Mouse (Mus musculus): Measurements from ENCODE around the gene Bcl2. TPM values are rescaled to one million over a fixed set of nuclear protein-coding genes. Genes with fewer than 3 reads are reported as not detected.
A peak's percentile ranks its signal among the peaks of the same experiment; 100 is the strongest.

Bcl2 gene
- polyA plus RNA-seq, 1 experiment from 2014 or later: 11.9 TPM

- Histone ChIP-seq H3K4me2 (ENCODE audit: low read depth, low read length) (no peak overlapping the region), H3K27ac (ENCODE audit: low read length) (peak overlapping the region; percentile 72), H3K36me3 (ENCODE audit: control insufficient read depth, insufficient read depth, low read length) (no peaks in the 10 kb centered on the region), H3K27me3 (replicated peaks; ENCODE audit: control insufficient read depth, insufficient read depth, low read length) (no peaks in the 10 kb centered on the region), H3K4me3 (ENCODE audit: low read length) (no peak overlapping the region), H3K9me3 (ENCODE audit: control insufficient read depth, low read length) (no peaks in the 10 kb centered on the region), H3K4me1 (ENCODE audit: control insufficient read depth, insufficient read depth, low read length) (peaks cover 40% of the 10 kb centered on the region), H3K9ac (ENCODE audit: low read depth, low read length) (no peak overlapping the region)
- 52% methylated on average over 6 of the region's 6 CpGs for WGBS
- ATAC-seq: peak; percentile 96
Observed at GRCm38 (mm10) chr1:106586761-106587160, 127.3 kb downstream of the Bcl2 start.

- Histone ChIP-seq H3K27me3 (replicated peaks; ENCODE audit: control insufficient read depth, insufficient read depth, low read length) (no peaks in the 10 kb centered on the region), H3K9ac (ENCODE audit: low read depth, low read length) (no peak overlapping the region), H3K27ac (ENCODE audit: low read length) (no peak overlapping the region), H3K4me3 (ENCODE audit: low read length) (no peak overlapping the region), H3K4me1 (ENCODE audit: control insufficient read depth, insufficient read depth, low read length) (peaks cover 34% of the 10 kb centered on the region), H3K4me2 (ENCODE audit: low read depth, low read length) (no peak overlapping the region), H3K9me3 (ENCODE audit: control insufficient read depth, low read length) (no peaks in the 10 kb centered on the region), H3K36me3 (ENCODE audit: control insufficient read depth, insufficient read depth, low read length) (no peaks in the 10 kb centered on the region)
- ATAC-seq: no peak
Observed at GRCm38 (mm10) chr1:106585349-106585748, 128.7 kb downstream of the Bcl2 start.

GRCm38 (mm10) chr1:106584824-106585223 is 129.2 kb downstream of the Bcl2 start:
- no peak overlapping the region for H3K27ac ChIP-seq (ENCODE audit: low read length)
- H3K4me3 ChIP-seq (ENCODE audit: low read length): no peak overlapping the region
- 86% methylated on average over 2 of the region's 2 CpGs for WGBS
- no peaks in the 10 kb centered on the region for H3K27me3 ChIP-seq (replicated peaks; ENCODE audit: control insufficient read depth, insufficient read depth, low read length)
- H3K9ac ChIP-seq (ENCODE audit: low read depth, low read length): no peak overlapping the region
- no peak for ATAC-seq
- H3K9me3 ChIP-seq (ENCODE audit: control insufficient read depth, low read length): no peaks in the 10 kb centered on the region
- H3K36me3 ChIP-seq (ENCODE audit: control insufficient read depth, insufficient read depth, low read length): no peaks in the 10 kb centered on the region
- peaks cover 33% of the 10 kb centered on the region for H3K4me1 ChIP-seq (ENCODE audit: control insufficient read depth, insufficient read depth, low read length)
- H3K4me2 ChIP-seq (ENCODE audit: low read depth, low read length): no peak overlapping the region

GRCm38 (mm10) chr1:106584273-106584672 is 129.8 kb downstream of the Bcl2 start:
- Histone ChIP-seq H3K36me3 (ENCODE audit: control insufficient read depth, insufficient read depth, low read length) (no peaks in the 10 kb centered on the region), H3K4me3 (ENCODE audit: low read length) (no peak overlapping the region), H3K4me2 (ENCODE audit: low read depth, low read length) (no peak overlapping the region), H3K4me1 (ENCODE audit: control insufficient read depth, insufficient read depth, low read length) (peaks cover 28% of the 10 kb centered on the region), H3K9ac (ENCODE audit: low read depth, low read length) (no peak overlapping the region), H3K9me3 (ENCODE audit: control insufficient read depth, low read length) (no peaks in the 10 kb centered on the region), H3K27ac (ENCODE audit: low read length) (no peak overlapping the region), H3K27me3 (replicated peaks; ENCODE audit: control insufficient read depth, insufficient read depth, low read length) (no peaks in the 10 kb centered on the region)
- no peak for ATAC-seq
- WGBS: 75% methylated on average over 4 of the region's 4 CpGs

- Histone ChIP-seq H3K9ac (ENCODE audit: low read depth, low read length) (no peak overlapping the region), H3K27ac (ENCODE audit: low read length) (no peak overlapping the region), H3K27me3 (replicated peaks; ENCODE audit: control insufficient read depth, insufficient read depth, low read length) (no peaks in the 10 kb centered on the region), H3K4me3 (ENCODE audit: low read length) (no peak overlapping the region), H3K36me3 (ENCODE audit: control insufficient read depth, insufficient read depth, low read length) (no peaks in the 10 kb centered on the region), H3K4me1 (ENCODE audit: control insufficient read depth, insufficient read depth, low read length) (peaks cover 25% of the 10 kb centered on the region), H3K4me2 (ENCODE audit: low read depth, low read length) (no peak overlapping the region), H3K9me3 (ENCODE audit: control insufficient read depth, low read length) (no peaks in the 10 kb centered on the region)
- ATAC-seq: no peak
- WGBS: 58% methylated on average over 14 of the region's 14 CpGs
Observed at GRCm38 (mm10) chr1:106583245-106584241, 130.5 kb downstream of the Bcl2 start.

- H3K36me3 ChIP-seq (ENCODE audit: control insufficient read depth, insufficient read depth, low read length): no peaks in the 10 kb centered on the region
- no peaks in the 10 kb centered on the region for H3K9me3 ChIP-seq (ENCODE audit: control insufficient read depth, low read length)
- peaks cover 20% of the 10 kb centered on the region for H3K4me1 ChIP-seq (ENCODE audit: control insufficient read depth, insufficient read depth, low read length)
- no peak overlapping the region for H3K27ac ChIP-seq (ENCODE audit: low read length)
- no peak for ATAC-seq
- 85% methylated on average over 3 of the region's 3 CpGs for WGBS
- no peak overlapping the region for H3K4me2 ChIP-seq (ENCODE audit: low read depth, low read length)
- H3K9ac ChIP-seq (ENCODE audit: low read depth, low read length): no peak overlapping the region
- H3K27me3 ChIP-seq (replicated peaks; ENCODE audit: control insufficient read depth, insufficient read depth, low read length): no peaks in the 10 kb centered on the region
- H3K4me3 ChIP-seq (ENCODE audit: low read length): no peak overlapping the region
Observed at GRCm38 (mm10) chr1:106582810-106583209, 131.3 kb downstream of the Bcl2 start.

GRCm38 (mm10) chr1:106581812-106582211 is 132.3 kb downstream of the Bcl2 start:
- H3K4me3 ChIP-seq (ENCODE audit: low read length): no peak overlapping the region
- H3K9me3 ChIP-seq (ENCODE audit: control insufficient read depth, low read length): no peaks in the 10 kb centered on the region
- H3K9ac ChIP-seq (ENCODE audit: low read depth, low read length): no peak overlapping the region
- ATAC-seq: no peak
- no peak overlapping the region for H3K27ac ChIP-seq (ENCODE audit: low read length)
- no peaks in the 10 kb centered on the region for H3K36me3 ChIP-seq (ENCODE audit: control insufficient read depth, insufficient read depth, low read length)
- WGBS: 65% methylated on average over 2 of the region's 2 CpGs
- no peak overlapping the region for H3K4me2 ChIP-seq (ENCODE audit: low read depth, low read length)
- H3K4me1 ChIP-seq (ENCODE audit: control insufficient read depth, insufficient read depth, low read length): peaks cover 13% of the 10 kb centered on the region
- no peaks in the 10 kb centered on the region for H3K27me3 ChIP-seq (replicated peaks; ENCODE audit: control insufficient read depth, insufficient read depth, low read length)

- Histone ChIP-seq H3K36me3 (ENCODE audit: control insufficient read depth, insufficient read depth, low read length) (no peaks in the 10 kb centered on the region), H3K9me3 (ENCODE audit: control insufficient read depth, low read length) (no peaks in the 10 kb centered on the region), H3K4me2 (ENCODE audit: low read depth, low read length) (no peak overlapping the region), H3K9ac (ENCODE audit: low read depth, low read length) (no peak overlapping the region), H3K27me3 (replicated peaks; ENCODE audit: control insufficient read depth, insufficient read depth, low read length) (no peaks in the 10 kb centered on the region), H3K27ac (ENCODE audit: low read length) (no peak overlapping the region), H3K4me3 (ENCODE audit: low read length) (no peak overlapping the region), H3K4me1 (ENCODE audit: control insufficient read depth, insufficient read depth, low read length) (peaks cover 8% of the 10 kb centered on the region; the same call in 1 of the 2 replicates)
- no peak for ATAC-seq
- WGBS: 86% methylated on average over 1 of the region's 1 CpGs
Observed at GRCm38 (mm10) chr1:106579768-106580167, 134.3 kb downstream of the Bcl2 start.

- ATAC-seq: no peak
Observed at GRCm38 (mm10) chr1:106572506-106572905, 141.6 kb downstream of the Bcl2 start.

More at GRCm38 (mm10) chr1:106572506-106572905, 141.6 kb downstream of the Bcl2 start:
- Histone ChIP-seq H3K9me3 (ENCODE audit: control insufficient read depth, low read length) (no peaks in the 10 kb centered on the region), H3K36me3 (ENCODE audit: control insufficient read depth, insufficient read depth, low read length) (no peaks in the 10 kb centered on the region), H3K4me2 (ENCODE audit: low read depth, low read length) (no peak overlapping the region), H3K4me3 (ENCODE audit: low read length) (no peak overlapping the region), H3K9ac (ENCODE audit: low read depth, low read length) (no peak overlapping the region), H3K27me3 (replicated peaks; ENCODE audit: control insufficient read depth, insufficient read depth, low read length) (no peaks in the 10 kb centered on the region), H3K27ac (ENCODE audit: low read length) (no peak overlapping the region), H3K4me1 (ENCODE audit: control insufficient read depth, insufficient read depth, low read length) (no peaks in the 10 kb centered on the region)
- WGBS: 91% methylated on average over 2 of the region's 2 CpGs
